Mouse (Mus musculus): ENCODE measurements at regions not wholly inside any gene's neighbourhood (a gene's known extent, or its start where the extent isn't known, plus 50 kb on each side); places are given as distances from the start of the nearest gene placed in this dataset.

GRCm38 (mm10) chr2:79076115-79076514, 179.1 kb upstream of the Itga4 start:
- H3K27ac ChIP-seq (replicated peaks; ENCODE audit: insufficient read depth, low read depth, low read length): no peak overlapping the region
- no peaks in the 10 kb centered on the region for H3K4me1 ChIP-seq (ENCODE audit: control insufficient read depth, insufficient read depth, low read length)
- no peak overlapping the region for H3K4me3 ChIP-seq (ENCODE audit: insufficient read depth, low read depth, low read length)
- TF ChIP-seq POLR2A (IDR thresholded peaks at IDR 0.05; ENCODE audit: extremely low read depth, insufficient read depth, low read length): no peak
- H3K79me2 ChIP-seq (ENCODE audit: control insufficient read depth, insufficient read depth, low read length): no peaks in the 10 kb centered on the region
- H3K36me3 ChIP-seq (ENCODE audit: control insufficient read depth, insufficient read depth, low read length): no peaks in the 10 kb centered on the region
- no peaks in the 10 kb centered on the region for H3K27me3 ChIP-seq (ENCODE audit: control insufficient read depth, insufficient read depth, low read length)
- DNase-seq (ENCODE audit: extremely low read depth, low read depth, low spot score): no peak
- WGBS: 59% methylated on average over 2 of the region's 2 CpGs
- H3K9ac ChIP-seq (ENCODE audit: low read depth, low read length): no peak overlapping the region

- no peak for TF ChIP-seq CTCF (IDR thresholded peaks at IDR 0.05; ENCODE audit: low read depth, low read length)
- TF ChIP-seq POLR2A (IDR thresholded peaks at IDR 0.05; ENCODE audit: extremely low read depth, insufficient read depth, low read length): no peak
- H3K27ac ChIP-seq (replicated peaks; ENCODE audit: insufficient read depth, low read depth, low read length): no peak overlapping the region
- H3K4me3 ChIP-seq (ENCODE audit: insufficient read depth, low read depth, low read length): no peak overlapping the region
- 63% methylated on average over 5 of the region's 5 CpGs for WGBS
- no peaks in the 10 kb centered on the region for H3K27me3 ChIP-seq (ENCODE audit: control insufficient read depth, insufficient read depth, low read length)
- no peaks in the 10 kb centered on the region for H3K79me2 ChIP-seq (ENCODE audit: control insufficient read depth, insufficient read depth, low read length)
- H3K9ac ChIP-seq (ENCODE audit: low read depth, low read length): no peak overlapping the region
- H3K36me3 ChIP-seq (ENCODE audit: control insufficient read depth, insufficient read depth, low read length): no peaks in the 10 kb centered on the region
- no peaks in the 10 kb centered on the region for H3K4me1 ChIP-seq (ENCODE audit: control insufficient read depth, insufficient read depth, low read length)
- no peak for DNase-seq (ENCODE audit: extremely low read depth, low read depth, low spot score)
Observed at GRCm38 (mm10) chr2:79078836-79079394, 176.3 kb upstream of the Itga4 start.

DNA sequence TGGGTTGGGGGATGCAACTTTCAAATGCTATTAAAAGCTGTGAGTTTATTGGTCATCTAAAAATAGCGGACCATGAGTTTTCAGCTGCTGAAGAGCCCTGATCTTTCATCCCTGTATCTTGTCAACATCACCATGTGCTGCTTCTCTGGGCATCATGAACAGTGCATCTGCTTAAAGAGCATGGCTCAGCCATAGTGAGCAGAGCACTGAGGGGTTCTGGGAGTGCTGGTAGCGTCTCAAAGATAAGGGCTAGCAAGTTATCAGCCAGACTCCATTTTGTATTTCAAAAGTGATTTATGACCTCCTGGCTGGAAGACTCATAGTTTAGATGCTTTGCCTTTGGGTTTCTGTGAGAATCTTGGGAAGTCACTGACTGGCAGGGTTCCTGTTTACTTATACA, 173.5 kb upstream of the Itga4 start:
- H3K9ac ChIP-seq (ENCODE audit: low read depth, low read length): no peak overlapping the region
- 77% methylated on average over 2 of the region's 2 CpGs for WGBS
- no peak overlapping the region for H3K4me3 ChIP-seq (ENCODE audit: insufficient read depth, low read depth, low read length)
- no peaks in the 10 kb centered on the region for H3K79me2 ChIP-seq (ENCODE audit: control insufficient read depth, insufficient read depth, low read length)
- no peak overlapping the region for H3K27ac ChIP-seq (replicated peaks; ENCODE audit: insufficient read depth, low read depth, low read length)
- H3K36me3 ChIP-seq (ENCODE audit: control insufficient read depth, insufficient read depth, low read length): no peaks in the 10 kb centered on the region
- no peaks in the 10 kb centered on the region for H3K27me3 ChIP-seq (ENCODE audit: control insufficient read depth, insufficient read depth, low read length)
- no peak for DNase-seq (ENCODE audit: extremely low read depth, low read depth, low spot score)
- TF ChIP-seq POLR2A (IDR thresholded peaks at IDR 0.05; ENCODE audit: extremely low read depth, insufficient read depth, low read length) (no peak), CTCF (IDR thresholded peaks at IDR 0.05; ENCODE audit: low read depth, low read length) (no peak)
- no peaks in the 10 kb centered on the region for H3K4me1 ChIP-seq (ENCODE audit: control insufficient read depth, insufficient read depth, low read length)

DNA sequence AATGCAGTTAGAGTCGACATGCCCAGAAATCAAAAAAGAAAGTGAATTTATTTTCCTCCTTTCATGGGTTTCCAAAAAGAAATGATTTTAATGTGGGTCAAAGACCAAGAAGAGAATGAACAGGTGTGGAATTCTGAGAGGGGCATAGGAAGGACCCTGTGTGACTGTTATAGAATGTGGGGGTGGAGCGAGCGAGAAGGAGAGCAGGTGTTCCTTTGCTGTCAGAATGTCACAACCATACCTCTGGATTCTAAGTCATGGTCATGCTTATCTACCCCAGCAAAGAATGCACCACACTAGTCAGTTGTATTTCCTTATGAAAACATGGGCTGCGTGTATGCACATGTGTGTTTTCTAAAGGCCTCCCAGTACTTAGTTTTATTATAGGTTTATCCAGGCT, 168.9 kb upstream of the Itga4 start:
- no peaks in the 10 kb centered on the region for H3K4me1 ChIP-seq (ENCODE audit: control insufficient read depth, insufficient read depth, low read length)
- H3K27me3 ChIP-seq (ENCODE audit: control insufficient read depth, insufficient read depth, low read length): no peaks in the 10 kb centered on the region
- no peaks in the 10 kb centered on the region for H3K79me2 ChIP-seq (ENCODE audit: control insufficient read depth, insufficient read depth, low read length)
- TF ChIP-seq POLR2A (IDR thresholded peaks at IDR 0.05; ENCODE audit: extremely low read depth, insufficient read depth, low read length) (no peak), CTCF (IDR thresholded peaks at IDR 0.05; ENCODE audit: low read depth, low read length) (no peak)
- H3K27ac ChIP-seq (replicated peaks; ENCODE audit: insufficient read depth, low read depth, low read length): no peak overlapping the region
- DNase-seq (ENCODE audit: extremely low read depth, low read depth, low spot score): no peak
- no peaks in the 10 kb centered on the region for H3K36me3 ChIP-seq (ENCODE audit: control insufficient read depth, insufficient read depth, low read length)
- H3K9ac ChIP-seq (ENCODE audit: low read depth, low read length): no peak overlapping the region
- no peak overlapping the region for H3K4me3 ChIP-seq (ENCODE audit: insufficient read depth, low read depth, low read length)
- WGBS: 90% methylated on average over 4 of the region's 4 CpGs

DNA sequence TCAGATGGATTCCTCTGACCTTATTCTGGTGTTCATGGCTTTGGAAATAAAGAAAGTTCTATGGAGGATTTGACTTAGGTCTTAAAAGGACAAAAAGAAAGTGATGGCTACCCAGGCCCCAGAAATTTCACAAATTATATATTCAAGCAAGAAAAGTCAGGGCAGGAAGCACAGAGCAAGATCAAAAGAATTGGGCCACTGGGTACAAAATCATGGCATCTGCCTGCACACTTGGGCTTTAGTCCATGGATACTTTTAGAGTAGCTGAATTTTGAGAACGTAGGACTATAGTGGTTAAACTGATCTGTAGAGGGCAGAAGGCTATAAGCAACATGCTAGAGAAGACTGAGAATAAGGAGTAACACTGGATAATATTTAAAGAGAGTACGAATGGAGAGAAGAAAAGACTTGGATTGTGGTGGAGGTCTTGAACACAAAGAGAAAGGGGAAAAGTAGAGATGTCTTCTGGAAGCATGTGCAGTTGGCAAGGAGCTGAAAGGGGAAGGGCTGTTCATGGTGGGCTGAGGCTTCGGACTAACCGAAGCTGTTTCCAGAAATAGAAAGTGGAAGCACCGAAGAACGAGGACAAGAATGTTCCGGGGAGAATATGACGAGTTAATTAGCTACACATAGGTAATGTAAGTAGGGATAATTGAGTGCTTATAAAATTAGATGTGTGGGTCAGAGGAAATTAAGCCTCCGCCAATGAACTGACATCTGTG, 168.2 kb upstream of the Itga4 start:
- Histone ChIP-seq H3K9ac (ENCODE audit: low read depth, low read length) (no peak overlapping the region), H3K4me3 (ENCODE audit: insufficient read depth, low read depth, low read length) (peak overlapping the region; percentile 16; the same call in 1 of the 2 replicates), H3K27me3 (ENCODE audit: control insufficient read depth, insufficient read depth, low read length) (no peaks in the 10 kb centered on the region), H3K36me3 (ENCODE audit: control insufficient read depth, insufficient read depth, low read length) (no peaks in the 10 kb centered on the region), H3K4me1 (ENCODE audit: control insufficient read depth, insufficient read depth, low read length) (no peaks in the 10 kb centered on the region), H3K79me2 (ENCODE audit: control insufficient read depth, insufficient read depth, low read length) (no peaks in the 10 kb centered on the region), H3K27ac (replicated peaks; ENCODE audit: insufficient read depth, low read depth, low read length) (no peak overlapping the region)
- DNase-seq (ENCODE audit: extremely low read depth, low read depth, low spot score): peak; percentile 3
- TF ChIP-seq CTCF (IDR thresholded peaks at IDR 0.05; ENCODE audit: low read depth, low read length) (no peak), POLR2A (IDR thresholded peaks at IDR 0.05; ENCODE audit: extremely low read depth, insufficient read depth, low read length) (no peak)
- WGBS: 74% methylated on average over 9 of the region's 9 CpGs

GRCm38 (mm10) chr2:79087600-79088205, 167.5 kb upstream of the Itga4 start:
- DNase-seq (ENCODE audit: extremely low read depth, low read depth, low spot score): no peak
- H3K27me3 ChIP-seq (ENCODE audit: control insufficient read depth, insufficient read depth, low read length): no peaks in the 10 kb centered on the region
- no peak overlapping the region for H3K27ac ChIP-seq (replicated peaks; ENCODE audit: insufficient read depth, low read depth, low read length)
- no peak overlapping the region; the same call in 1 of the 2 replicates for H3K4me3 ChIP-seq (ENCODE audit: insufficient read depth, low read depth, low read length)
- no peaks in the 10 kb centered on the region for H3K4me1 ChIP-seq (ENCODE audit: control insufficient read depth, insufficient read depth, low read length)
- H3K36me3 ChIP-seq (ENCODE audit: control insufficient read depth, insufficient read depth, low read length): no peaks in the 10 kb centered on the region
- 81% methylated on average over 9 of the region's 9 CpGs for WGBS
- H3K79me2 ChIP-seq (ENCODE audit: control insufficient read depth, insufficient read depth, low read length): no peaks in the 10 kb centered on the region
- TF ChIP-seq POLR2A (IDR thresholded peaks at IDR 0.05; ENCODE audit: extremely low read depth, insufficient read depth, low read length): no peak
- no peak for TF ChIP-seq CTCF (IDR thresholded peaks at IDR 0.05; ENCODE audit: low read depth, low read length)
- no peak overlapping the region for H3K9ac ChIP-seq (ENCODE audit: low read depth, low read length)
